Mouse (Mus musculus): ENCODE measurements at regions not wholly inside any gene's neighbourhood (a gene's known extent, or its start where the extent isn't known, plus 50 kb on each side); places are given as distances from the start of the nearest gene placed in this dataset.

GRCm38 (mm10) chr4:150800774-150801173 lies 52.9 kb upstream of the Errfi1 start:
- DNase-seq (ENCODE audit: low read depth, low spot score) = no peak

- no peak for DNase-seq (ENCODE audit: low read depth, low spot score)
Measured at GRCm38 (mm10) chr4:150799550-150800398, 53.9 kb upstream of the Errfi1 start.

GRCm38 (mm10) chr4:150798783-150799530 lies 54.8 kb upstream of the Errfi1 start:
- no peak for DNase-seq (ENCODE audit: low read depth, low spot score)

GRCm38 (mm10) chr4:150798281-150798680 lies 55.4 kb upstream of the Errfi1 start:
- no peak for DNase-seq (ENCODE audit: low read depth, low spot score)

- DNase-seq (ENCODE audit: low read depth, low spot score) = no peak
Measured at GRCm38 (mm10) chr4:150797057-150797456, 56.7 kb upstream of the Errfi1 start.

GRCm38 (mm10) chr4:150794878-150795277 lies 58.8 kb upstream of the Errfi1 start:
- DNase-seq (ENCODE audit: low read depth, low spot score) = no peak

- DNase-seq (ENCODE audit: low read depth, low spot score) = no peak
Measured at GRCm38 (mm10) chr4:150794257-150794794, 59.4 kb upstream of the Errfi1 start.

GRCm38 (mm10) chr4:150793146-150793545 lies 60.6 kb upstream of the Errfi1 start:
- no peak for DNase-seq (ENCODE audit: low read depth, low spot score)

GRCm38 (mm10) chr4:150789166-150789565 lies 64.6 kb upstream of the Errfi1 start:
- no peak for DNase-seq (ENCODE audit: low read depth, low spot score)

- no peak for DNase-seq (ENCODE audit: low read depth, low spot score)
Measured at GRCm38 (mm10) chr4:150787113-150787512, 66.6 kb upstream of the Errfi1 start.

GRCm38 (mm10) chr4:150786651-150787050 lies 67.1 kb upstream of the Errfi1 start:
- no peak for DNase-seq (ENCODE audit: low read depth, low spot score)

GRCm38 (mm10) chr4:150784491-150785451 lies 68.9 kb upstream of the Errfi1 start:
- no peak for DNase-seq (ENCODE audit: low read depth, low spot score)

- DNase-seq (ENCODE audit: low read depth, low spot score) = no peak
Measured at GRCm38 (mm10) chr4:150781304-150781703, 72.4 kb upstream of the Errfi1 start.

GRCm38 (mm10) chr4:150779340-150779739 lies 74.4 kb upstream of the Errfi1 start:
- DNase-seq (ENCODE audit: low read depth, low spot score) = no peak

- DNase-seq (ENCODE audit: low read depth, low spot score) = no peak
Measured at GRCm38 (mm10) chr4:150778683-150779082, 75.0 kb upstream of the Errfi1 start.

GRCm38 (mm10) chr4:150775695-150776521 lies 77.8 kb upstream of the Errfi1 start:
- DNase-seq (ENCODE audit: low read depth, low spot score) = no peak

GRCm38 (mm10) chr4:150775281-150775680 lies 78.4 kb upstream of the Errfi1 start:
- DNase-seq (ENCODE audit: low read depth, low spot score) = no peak

- peak; percentile 45 for DNase-seq (ENCODE audit: low read depth, low spot score)
Measured at GRCm38 (mm10) chr4:150774289-150774914, 79.3 kb upstream of the Errfi1 start.

GRCm38 (mm10) chr4:150771922-150772651 lies 81.6 kb upstream of the Errfi1 start:
- no peak for DNase-seq (ENCODE audit: low read depth, low spot score)
